Mouse (Mus musculus) lung, postnatal 14 days (tissue): ENCODE measurements around the gene Tcf7l1.

ENCODE experiments used
- DNase-seq: peaks from one replicate; pipeline ENCODE4 v3.0.0; 2021

Tcf7l1 gene

GRCm38 (mm10) chr6:72583211-72583839, 205.7 kb downstream of the Tcf7l1 start:
- no peak for DNase-seq

DNA sequence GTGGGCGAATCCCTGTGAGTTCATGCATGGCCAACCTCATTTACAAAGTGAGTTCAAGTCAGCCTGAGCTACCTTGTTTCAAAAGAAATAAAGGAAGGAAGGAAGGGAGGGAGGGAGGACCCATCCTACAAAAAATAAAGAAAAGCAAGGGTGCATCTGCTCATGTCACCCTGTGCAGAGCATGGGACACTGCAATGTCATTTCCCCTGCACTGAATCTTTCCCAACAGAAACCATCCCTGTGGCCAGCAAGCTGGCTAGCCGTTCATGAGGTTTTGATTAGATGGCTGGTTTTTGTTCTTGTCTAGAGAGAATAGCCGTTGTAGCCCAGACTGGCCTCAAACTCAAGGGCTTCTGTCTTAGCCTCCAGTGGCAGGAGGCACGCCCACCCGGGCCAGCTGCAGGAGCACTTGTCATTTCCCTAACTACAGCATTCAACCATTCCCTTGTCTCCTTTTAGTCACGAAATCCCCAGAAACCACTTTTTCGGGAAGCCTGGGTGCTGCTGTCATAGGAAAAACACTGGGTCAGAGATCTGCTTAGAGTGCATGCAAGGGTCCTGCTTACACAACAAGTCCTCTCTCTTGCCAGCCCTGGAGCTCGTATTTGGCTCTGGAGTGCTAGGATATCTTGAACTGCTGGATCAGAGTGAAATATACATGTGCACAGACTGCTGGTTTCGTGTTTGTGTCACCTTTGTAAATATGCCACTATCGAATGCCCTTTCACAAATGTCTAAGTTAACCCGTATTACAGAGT, 207.2 kb downstream of the Tcf7l1 start:
- no peak for DNase-seq
